Mouse (Mus musculus): ENCODE data around the gene Pafah2.

GRCm38 (mm10) chr4:134348545-134348944, 47.6 kb upstream of the Pafah2 start:
- TF ChIP-seq GATA1 (IDR thresholded peaks at IDR 0.05; ENCODE audit: low read length) (no peak), TAL1 (IDR thresholded peaks at IDR 0.05; ENCODE audit: low read length) (no peak)

All from erythroblast, embryonic 14.5 days (primary cell).